Mouse (Mus musculus) erythroblast, embryonic 14.5 days (primary cell): ENCODE measurements around the gene Wfikkn2.

Experiments used
- GATA1 ChIP-seq: IDR thresholded peaks from 2 replicates; pipeline ENCODE4 v1.6.1; 2012; ENCODE audit warnings: low read length, inconsistent platforms, mixed read lengths
- TAL1 ChIP-seq: IDR thresholded peaks from 3 replicates; pipeline ENCODE4 v1.6.1; 2012; ENCODE audit warnings: low read length, inconsistent platforms, mixed read lengths

GRCm38 (mm10) chr11:94213735-94214594, 31.8 kb downstream of the Wfikkn2 start:
- TF ChIP-seq TAL1 (no peak), GATA1 (no peak)
